13 mouse cellular contexts compared by ENCODE assay signal in genomic region chr7:29411838-29412580, GRCm38 (mm10).
DNase-seq lines count a peak whose midpoint lies in the region; ATAC-seq lines count a peak whose summit lies in the region.
"Had no signal": no experiment of that assay in that cellular context is flagged by ENCODE, and none has a peak within 500 bp of the region (broad histone marks: within the 10 kb centered on the region; RNA-seq: fewer than 3 reads in every experiment).

No protein-coding gene starts in this region.

- no peak overlapping the region for H3K4me3 ChIP-seq in hindbrain, embryonic 10.5 days
- H3K4me3 ChIP-seq in hindbrain, embryonic 14.5 days (replicated peaks; ENCODE audit: low read length) = no peak overlapping the region
- H3K4me3 ChIP-seq in hindbrain, embryonic 13.5 days = no peak overlapping the region
- no peak overlapping the region for H3K4me3 ChIP-seq in midbrain, embryonic 14.5 days (replicated peaks; ENCODE audit: low read depth, low read length)

- H3K27ac ChIP-seq in hindbrain, embryonic 10.5 days = peak overlapping the region; percentile 59
- H3K27ac ChIP-seq in hindbrain, embryonic 14.5 days = no peak overlapping the region
- H3K27ac ChIP-seq in hindbrain, embryonic 13.5 days = peak overlapping the region; percentile 67
- 0 out of 2 replicates have a peak overlapping the region, but pooled peaks have one; percentile 32 for H3K27ac ChIP-seq in midbrain, embryonic 14.5 days (replicated peaks; ENCODE audit: low read depth, low read length)

- H3K9ac ChIP-seq in hindbrain, embryonic 14.5 days = no peak overlapping the region
- no peak overlapping the region for H3K9ac ChIP-seq in hindbrain, embryonic 13.5 days
- H3K9ac ChIP-seq in midbrain, embryonic 14.5 days (replicated peaks; ENCODE audit: low read length) = no peak overlapping the region

- intact Hi-C loops in heart, postnatal 36 days (cut with DNase I) = no loop called here

- no peak overlapping the region for H3K4me2 ChIP-seq in hindbrain, embryonic 14.5 days (replicated peaks)
- no peak overlapping the region for H3K4me2 ChIP-seq in hindbrain, embryonic 13.5 days
- H3K4me2 ChIP-seq in midbrain, embryonic 14.5 days (ENCODE audit: low read length) = no peak overlapping the region

- WGBS in hindbrain, embryonic 10.5 days = 70% methylated on average over 8 of the region's 8 CpGs
- 57% methylated on average over 8 of the region's 8 CpGs for WGBS in hindbrain, embryonic 14.5 days
- 53% methylated on average over 8 of the region's 8 CpGs for WGBS in hindbrain, embryonic 13.5 days
- WGBS in midbrain, embryonic 14.5 days = 63% methylated on average over 8 of the region's 8 CpGs

- peaks cover 39% of the 10 kb centered on the region for H3K4me1 ChIP-seq in hindbrain, embryonic 10.5 days (replicated peaks)
- H3K4me1 ChIP-seq in hindbrain, embryonic 14.5 days (replicated peaks; ENCODE audit: control insufficient read depth, insufficient read depth, low read length) = peaks cover 13% of the 10 kb centered on the region; the same call in 1 of the 2 replicates
- H3K4me1 ChIP-seq in hindbrain, embryonic 13.5 days (replicated peaks) = peaks cover 36% of the 10 kb centered on the region
- H3K4me1 ChIP-seq in midbrain, embryonic 14.5 days (ENCODE audit: control insufficient read depth, insufficient read depth, low read length) = peaks cover 11% of the 10 kb centered on the region; the same call in 1 of the 2 replicates

- H3K9me3 ChIP-seq in hindbrain, embryonic 10.5 days = no peaks in the 10 kb centered on the region
- no peaks in the 10 kb centered on the region for H3K9me3 ChIP-seq in hindbrain, embryonic 14.5 days (ENCODE audit: control insufficient read depth, low read length)
- no peaks in the 10 kb centered on the region for H3K9me3 ChIP-seq in hindbrain, embryonic 13.5 days
- no peaks in the 10 kb centered on the region for H3K9me3 ChIP-seq in midbrain, embryonic 14.5 days (ENCODE audit: control insufficient read depth, low read length)
- H3K9me3 ChIP-seq: G1E had no signal

- no peaks in the 10 kb centered on the region for H3K27me3 ChIP-seq in hindbrain, embryonic 10.5 days (ENCODE audit: insufficient read depth, poor library complexity, severe bottlenecking)
- no peaks in the 10 kb centered on the region for H3K27me3 ChIP-seq in hindbrain, embryonic 14.5 days (ENCODE audit: control insufficient read depth, insufficient read depth, low read length)
- H3K27me3 ChIP-seq in hindbrain, embryonic 13.5 days = no peaks in the 10 kb centered on the region
- no peaks in the 10 kb centered on the region for H3K27me3 ChIP-seq in midbrain, embryonic 14.5 days (ENCODE audit: control insufficient read depth, insufficient read depth, low read length)

- H3K36me3 ChIP-seq in hindbrain, embryonic 10.5 days = no peaks in the 10 kb centered on the region
- no peaks in the 10 kb centered on the region for H3K36me3 ChIP-seq in hindbrain, embryonic 14.5 days (replicated peaks; ENCODE audit: control insufficient read depth, insufficient read depth)
- H3K36me3 ChIP-seq in hindbrain, embryonic 13.5 days = no peaks in the 10 kb centered on the region
- H3K36me3 ChIP-seq in midbrain, embryonic 14.5 days (ENCODE audit: control insufficient read depth, insufficient read depth, low read length) = no peaks in the 10 kb centered on the region

- DNase-seq in hindbrain, embryonic 10.5 days (ENCODE audit: low spot score) = no peak
- no peak for DNase-seq in hindbrain, embryonic 14.5 days (ENCODE audit: low spot score)
- DNase-seq in midbrain, embryonic 14.5 days = no peak
- peak; percentile 62 for DNase-seq in thymus, postnatal 0 days (ENCODE audit: low spot score)
- DNase-seq in heart, postnatal 36 days = no peak
- DNase-seq in cerebellum, adult 9-11 months = no peak
- no peak for DNase-seq in spleen, postnatal 10 days (ENCODE audit: low spot score in 2 of 2)
- DNase-seq: cerebellum, postnatal 14 days; kidney, adult 9 months; layer of hippocampus, adult 9-11 months had no signal

- no peak for ATAC-seq in hindbrain, embryonic 14.5 days (ENCODE audit: low FRiP score)
- ATAC-seq in hindbrain, embryonic 13.5 days (ENCODE audit: low FRiP score) = peak; percentile 40
- no peak for ATAC-seq in midbrain, embryonic 14.5 days (ENCODE audit: low FRiP score, low TSS enrichment)
- ATAC-seq: activated CD4-positive, CD25-positive, alpha-beta regulatory T cell, adult 4 months had no signal
